Mouse (Mus musculus): Measurements from ENCODE around the gene Tnxb. TPM values are rescaled to one million over a fixed set of nuclear protein-coding genes. Genes with fewer than 3 reads are reported as not detected.

The Tnxb gene
- polyA plus RNA-seq, 1 experiment from 2014 or later, result 0.04 TPM

DNA sequence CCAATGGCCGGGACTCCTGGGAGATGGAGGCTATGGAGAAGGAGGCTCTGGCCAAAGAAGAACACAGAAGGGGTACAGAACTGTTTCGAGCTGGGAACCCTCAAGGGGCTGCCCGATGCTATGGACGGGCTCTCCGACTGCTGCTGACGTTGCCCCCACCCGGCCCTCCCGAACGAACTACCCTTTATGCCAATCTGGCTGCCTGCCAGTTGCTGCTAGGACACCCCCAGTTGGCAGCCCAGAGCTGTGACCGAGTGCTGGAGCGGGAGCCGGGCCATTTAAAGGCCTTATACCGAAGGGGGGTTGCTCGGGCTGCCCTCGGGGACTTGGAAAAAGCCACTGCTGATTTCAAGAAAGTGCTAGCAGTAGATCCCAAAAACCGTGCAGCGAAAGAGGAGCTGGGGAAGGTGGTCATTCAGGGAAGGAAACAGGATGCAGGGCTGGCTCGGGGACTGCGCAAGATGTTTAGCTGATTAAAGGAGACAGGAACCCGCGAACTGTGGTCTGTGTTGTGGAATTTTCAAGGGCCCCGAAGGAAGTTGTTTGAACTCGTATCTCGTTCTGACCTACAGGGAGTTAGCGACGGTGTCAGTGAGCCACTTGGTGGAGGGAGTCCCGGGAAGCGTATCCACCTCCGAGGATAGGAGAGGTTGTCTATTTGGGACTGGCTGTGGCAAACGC is 24.4 kb upstream of the Tnxb start:
- Histone ChIP-seq H3K4me3 (peak overlapping the region; percentile 74; the same call in 1 of the 2 replicates), H3K27ac (no peak overlapping the region), H3K9me3 (no peaks in the 10 kb centered on the region), H3K4me1 (peaks cover 33% of the 10 kb centered on the region), H3K27me3 (ENCODE audit: insufficient read depth, poor library complexity, severe bottlenecking) (no peaks in the 10 kb centered on the region), H3K36me3 (peaks cover 30% of the 10 kb centered on the region)
- no peak for DNase-seq (ENCODE audit: low spot score)
- 82% methylated on average over 30 of the region's 30 CpGs for WGBS

DNA sequence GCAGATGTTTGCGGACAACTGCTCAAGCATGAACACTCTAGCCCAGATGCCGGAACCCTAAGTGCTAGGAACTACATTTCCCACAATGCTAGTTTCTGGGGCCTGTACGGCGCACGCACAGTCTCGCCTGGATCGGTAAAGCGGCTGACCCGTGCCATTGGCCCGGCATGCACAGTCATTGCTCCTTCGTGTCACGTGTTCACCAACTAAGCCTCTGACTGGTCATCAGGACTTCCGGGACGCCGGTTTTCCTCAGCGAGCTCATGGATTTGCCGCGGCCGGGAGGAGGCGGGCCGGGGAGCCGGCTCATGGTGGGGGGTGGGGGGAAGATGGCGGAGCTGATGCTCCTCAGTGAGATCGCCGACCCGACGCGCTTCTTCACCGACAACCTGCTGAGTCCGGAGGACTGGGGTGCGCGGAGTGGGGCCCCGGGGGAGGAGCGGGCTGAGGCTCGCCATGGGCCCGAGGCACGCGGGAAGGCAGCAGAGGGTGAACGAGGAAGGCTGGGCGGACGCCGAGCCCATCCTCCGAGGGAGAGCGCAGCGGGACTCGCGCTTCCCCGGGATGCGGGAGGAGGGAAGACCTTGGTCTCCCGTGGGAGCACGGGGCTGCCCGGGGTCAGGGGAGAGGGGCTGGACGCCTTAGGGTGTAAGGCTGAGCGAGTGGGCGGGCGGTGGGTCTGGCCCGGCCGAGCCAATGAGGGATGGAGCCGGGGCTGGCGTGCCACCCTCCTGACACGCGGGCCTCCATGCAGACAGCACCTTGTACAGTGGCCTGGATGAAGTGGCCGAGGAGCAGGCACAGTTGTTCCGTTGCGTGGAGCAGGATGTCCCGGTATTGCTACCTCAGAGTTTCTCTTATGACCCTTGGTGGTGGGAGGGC is 23.2 kb upstream of the Tnxb start, which contains the start of gene Atf6b:
Gene Atf6b (plus strand): TSS at position 241 of the 882 bp plus-strand sequence.
- peaks cover 28% of the 10 kb centered on the region for H3K4me1 ChIP-seq
- 2% methylated on average over 59 of the region's 66 CpGs for WGBS
- peak within 1 kb of the TSS; percentile 92 for H3K27ac ChIP-seq
- no peaks in the 10 kb centered on the region for H3K27me3 ChIP-seq (ENCODE audit: insufficient read depth, poor library complexity, severe bottlenecking)
- H3K4me3 ChIP-seq, result peak within 1 kb of the TSS; percentile 99
- H3K9me3 ChIP-seq, result no peaks in the 10 kb centered on the region; the same call in 1 of the 2 replicates
- H3K36me3 ChIP-seq, result peaks cover 42% of the 10 kb centered on the region
- peak; percentile 99 for DNase-seq (ENCODE audit: low spot score)

DNA sequence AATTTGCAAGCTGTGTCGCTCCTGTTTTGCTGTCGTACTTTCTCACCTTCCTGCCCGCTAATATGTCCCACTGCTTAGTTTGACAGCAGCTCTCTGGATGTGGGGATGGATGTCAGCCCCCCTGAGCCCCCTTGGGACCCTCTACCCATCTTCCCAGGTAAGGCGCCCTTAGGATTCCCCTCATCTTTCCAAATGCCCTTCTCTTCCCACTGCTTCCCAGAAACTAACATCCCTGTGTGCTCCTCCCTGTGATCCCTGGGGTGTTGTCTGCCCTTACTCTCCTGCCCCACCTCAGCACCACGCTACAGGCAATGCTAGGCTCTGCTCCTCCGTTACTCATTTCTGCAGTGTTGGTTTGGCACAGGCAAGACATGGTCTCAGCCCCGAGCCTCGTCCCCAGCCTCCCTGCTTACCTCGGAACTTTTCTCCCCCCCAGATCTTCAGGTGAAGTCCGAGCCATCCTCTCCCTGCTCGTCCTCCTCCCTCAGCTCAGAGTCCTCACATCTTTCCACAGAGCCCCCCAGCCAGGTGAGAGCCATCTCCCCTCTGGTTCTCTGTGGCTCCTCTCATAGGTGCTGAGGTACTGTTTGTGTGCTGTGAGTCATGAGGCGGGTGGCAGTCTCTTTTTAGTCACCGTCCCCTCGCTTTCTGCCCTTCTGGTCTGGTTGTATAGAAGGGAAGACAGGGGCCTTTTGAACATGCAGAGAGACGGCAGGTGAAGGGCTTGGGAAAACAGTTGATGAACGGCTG is 22.0 kb upstream of the Tnxb start:
- Histone ChIP-seq H3K4me1 (peaks cover 28% of the 10 kb centered on the region), H3K4me3 (peak overlapping the region; percentile 99), H3K27me3 (ENCODE audit: insufficient read depth, poor library complexity, severe bottlenecking) (no peaks in the 10 kb centered on the region), H3K27ac (no peak overlapping the region), H3K9me3 (no peaks in the 10 kb centered on the region; the same call in 1 of the 2 replicates), H3K36me3 (peaks cover 54% of the 10 kb centered on the region)
- 83% methylated on average over 16 of the region's 16 CpGs for WGBS
- DNase-seq (ENCODE audit: low spot score), result no peak

DNA sequence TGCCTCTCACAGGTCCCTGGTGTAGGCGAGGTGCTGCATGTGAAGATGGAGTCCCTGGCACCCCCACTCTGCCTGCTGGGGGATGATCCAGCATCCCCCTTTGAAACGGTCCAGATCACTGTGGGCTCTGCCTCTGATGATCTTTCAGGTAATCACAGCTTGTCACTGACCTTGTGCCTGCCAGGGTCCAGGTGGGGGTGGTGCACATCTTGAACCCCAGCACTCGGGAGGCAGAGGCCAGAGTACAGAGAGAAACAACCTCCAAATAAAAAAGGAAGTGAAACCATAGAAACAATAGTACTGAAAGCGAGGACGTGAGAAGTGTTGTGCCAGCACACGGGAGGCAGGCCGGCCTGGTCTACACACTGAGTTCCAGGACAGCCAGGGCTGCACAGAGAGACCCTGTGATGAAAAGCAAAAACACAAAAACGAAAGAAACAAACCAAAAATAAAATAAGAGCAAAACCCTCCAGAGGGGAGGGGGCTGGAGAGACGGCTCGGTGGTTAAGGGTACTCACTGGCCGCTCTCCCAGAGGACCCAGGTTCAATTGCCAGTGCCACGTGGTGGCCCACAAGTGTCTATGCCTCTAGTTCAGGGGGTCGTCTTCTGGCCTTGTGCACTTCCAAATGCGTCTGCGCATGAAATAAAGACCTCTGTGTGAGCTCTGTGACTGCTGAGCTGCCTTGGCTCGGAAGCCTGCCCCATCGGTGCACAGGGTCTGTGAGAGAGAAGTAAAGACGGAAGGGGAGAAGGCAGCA is 21.1 kb upstream of the Tnxb start:
- H3K27me3 ChIP-seq (ENCODE audit: insufficient read depth, poor library complexity, severe bottlenecking), result no peaks in the 10 kb centered on the region
- WGBS, result 86% methylated on average over 18 of the region's 18 CpGs
- H3K36me3 ChIP-seq, result peaks cover 63% of the 10 kb centered on the region
- no peak overlapping the region for H3K27ac ChIP-seq
- no peaks in the 10 kb centered on the region; the same call in 1 of the 2 replicates for H3K9me3 ChIP-seq
- no peak for DNase-seq (ENCODE audit: low spot score)
- H3K4me3 ChIP-seq, result no peak overlapping the region
- H3K4me1 ChIP-seq, result peaks cover 29% of the 10 kb centered on the region

DNA sequence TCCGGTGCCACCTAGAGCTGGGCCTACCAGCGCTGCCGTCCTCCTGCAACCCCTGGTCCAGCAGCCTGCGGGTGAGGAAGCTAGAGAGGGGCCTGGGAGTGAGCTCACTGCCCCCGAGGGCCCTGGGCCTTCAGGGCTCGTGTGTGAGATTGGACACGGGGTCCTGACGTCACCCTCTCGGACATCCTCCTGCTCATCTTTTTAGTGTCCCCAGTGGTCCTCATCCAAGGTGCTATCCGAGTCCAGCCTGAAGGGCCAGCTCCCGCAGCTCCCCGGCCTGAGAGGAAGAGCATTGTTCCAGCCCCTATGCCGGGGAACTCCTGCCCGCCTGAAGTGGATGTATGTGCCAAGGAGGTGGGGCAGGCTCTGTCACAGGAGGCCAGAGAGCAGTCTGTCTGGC is 19.6 kb upstream of the Tnxb start:
- no peak overlapping the region for H3K4me3 ChIP-seq
- H3K27ac ChIP-seq, result no peak overlapping the region
- peaks cover 36% of the 10 kb centered on the region for H3K4me1 ChIP-seq
- 89% methylated on average over 14 of the region's 14 CpGs for WGBS
- no peaks in the 10 kb centered on the region for H3K27me3 ChIP-seq (ENCODE audit: insufficient read depth, poor library complexity, severe bottlenecking)
- H3K36me3 ChIP-seq, result peaks cover 66% of the 10 kb centered on the region
- H3K9me3 ChIP-seq, result no peaks in the 10 kb centered on the region; the same call in 1 of the 2 replicates
- no peak for DNase-seq (ENCODE audit: low spot score)

DNA sequence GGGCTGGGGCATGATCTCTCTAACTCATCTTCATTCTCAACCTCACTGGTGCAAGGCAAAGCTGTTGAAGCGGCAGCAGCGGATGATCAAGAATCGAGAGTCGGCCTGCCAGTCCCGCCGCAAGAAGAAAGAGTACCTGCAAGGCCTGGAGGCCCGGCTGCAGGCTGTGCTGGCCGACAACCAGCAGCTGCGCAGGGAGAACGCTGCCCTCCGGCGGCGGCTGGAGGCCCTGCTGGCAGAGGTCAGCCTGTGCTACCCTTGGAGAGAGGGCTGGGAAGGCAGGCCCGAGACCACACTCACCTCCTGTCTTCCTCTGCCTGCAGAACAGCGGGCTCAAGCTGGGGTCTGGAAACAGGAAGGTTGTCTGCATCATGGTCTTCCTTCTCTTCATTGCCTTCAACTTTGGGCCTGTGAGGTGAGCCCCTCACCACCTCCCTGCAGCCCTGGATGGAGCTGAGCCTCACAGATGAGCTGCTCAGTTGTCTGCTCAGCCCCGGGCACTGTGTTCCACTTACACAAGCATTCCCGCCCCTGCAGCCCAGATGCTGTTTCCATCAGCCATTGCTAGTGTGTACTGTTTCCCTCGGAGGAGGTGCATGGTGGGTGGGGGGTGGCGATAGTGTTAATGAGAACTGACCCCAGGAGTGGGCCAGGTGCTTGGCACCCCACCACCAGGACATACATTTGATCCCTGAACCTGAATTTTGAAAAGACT is 18.7 kb upstream of the Tnxb start:
- Histone ChIP-seq H3K9me3 (no peaks in the 10 kb centered on the region; the same call in 1 of the 2 replicates), H3K4me3 (no peak overlapping the region), H3K27me3 (ENCODE audit: insufficient read depth, poor library complexity, severe bottlenecking) (no peaks in the 10 kb centered on the region; the same call in 1 of the 2 replicates), H3K36me3 (peaks cover 62% of the 10 kb centered on the region), H3K27ac (no peak overlapping the region), H3K4me1 (peaks cover 37% of the 10 kb centered on the region)
- WGBS, result 54% methylated on average over 19 of the region's 19 CpGs
- no peak for DNase-seq (ENCODE audit: low spot score)

DNA sequence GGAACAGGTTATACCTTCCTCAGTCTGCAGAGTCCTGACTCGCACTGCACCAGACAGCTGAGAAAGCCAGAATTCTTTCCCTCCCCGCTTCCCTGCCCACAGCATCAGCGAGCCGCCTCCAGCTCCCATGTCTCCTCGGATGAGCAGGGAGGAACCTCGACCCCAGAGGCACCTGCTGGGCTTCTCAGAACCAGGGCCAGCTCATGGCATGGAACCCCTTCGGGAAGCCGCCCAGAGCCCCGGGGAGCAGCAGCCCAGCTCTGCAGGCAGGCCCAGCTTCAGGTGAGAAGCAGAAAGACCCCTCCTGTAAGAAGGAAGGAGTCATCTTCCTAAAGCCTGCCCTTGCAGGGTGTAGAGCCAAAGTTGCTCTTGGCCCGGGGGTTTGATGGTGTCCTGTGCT is 17.8 kb upstream of the Tnxb start:
- Histone ChIP-seq H3K27ac (no peak overlapping the region), H3K4me3 (no peak overlapping the region), H3K36me3 (peaks cover 62% of the 10 kb centered on the region), H3K27me3 (ENCODE audit: insufficient read depth, poor library complexity, severe bottlenecking) (no peaks in the 10 kb centered on the region; the same call in 1 of the 2 replicates), H3K4me1 (peaks cover 39% of the 10 kb centered on the region), H3K9me3 (no peaks in the 10 kb centered on the region; the same call in 1 of the 2 replicates)
- 87% methylated on average over 10 of the region's 10 CpGs for whole genome bisulfite sequencing
- DNase-seq (ENCODE audit: low spot score), result no peak

DNA sequence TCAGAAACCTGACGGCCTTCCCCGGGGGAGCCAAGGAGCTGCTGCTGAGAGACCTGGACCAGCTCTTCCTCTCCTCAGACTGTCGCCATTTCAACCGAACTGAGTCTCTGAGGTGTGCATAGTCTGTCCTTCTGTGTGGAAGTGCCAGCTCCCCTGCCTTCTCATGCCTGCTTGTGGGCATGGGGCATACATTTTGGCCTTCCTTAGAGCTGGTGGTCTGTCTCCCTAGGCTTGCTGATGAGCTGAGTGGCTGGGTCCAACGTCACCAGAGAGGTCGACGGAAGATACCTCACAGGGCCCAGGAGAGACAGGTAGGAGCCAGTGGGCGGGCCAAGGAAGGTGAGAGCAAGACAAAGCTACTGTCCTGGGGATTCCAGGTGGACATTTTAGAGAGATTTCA is 17.4 kb upstream of the Tnxb start:
- Histone ChIP-seq H3K36me3 (peaks cover 62% of the 10 kb centered on the region), H3K4me3 (no peak overlapping the region), H3K9me3 (no peaks in the 10 kb centered on the region; the same call in 1 of the 2 replicates), H3K27me3 (ENCODE audit: insufficient read depth, poor library complexity, severe bottlenecking) (no peaks in the 10 kb centered on the region; the same call in 1 of the 2 replicates), H3K27ac (no peak overlapping the region), H3K4me1 (peaks cover 34% of the 10 kb centered on the region)
- DNase-seq (ENCODE audit: low spot score), result no peak
- WGBS, result 86% methylated on average over 8 of the region's 8 CpGs

DNA sequence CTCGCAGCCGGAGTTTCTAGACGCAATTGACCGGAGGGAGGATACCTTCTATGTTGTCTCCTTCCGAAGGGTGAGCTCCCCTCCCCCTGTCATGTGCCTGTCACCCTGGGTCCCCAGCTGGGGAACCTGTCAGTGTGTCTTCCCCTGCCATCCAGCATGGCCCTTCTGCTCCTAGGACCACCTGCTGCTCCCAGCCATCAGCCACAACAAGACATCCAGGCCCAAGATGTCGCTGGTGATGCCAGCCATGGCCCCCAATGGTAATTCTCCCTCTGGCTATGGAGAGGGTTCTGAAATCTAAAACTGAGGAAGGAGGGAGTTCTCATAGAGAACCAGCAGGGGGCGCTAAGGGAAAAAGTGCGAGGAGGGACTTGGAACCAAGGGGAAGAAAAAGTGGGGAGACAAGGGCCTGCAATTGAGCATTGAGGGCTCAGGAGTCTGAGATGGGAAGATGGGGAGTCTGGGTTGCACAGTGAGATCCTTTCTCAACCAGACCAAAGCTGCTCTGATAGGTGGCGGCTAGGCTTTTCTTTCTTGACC is 16.5 kb upstream of the Tnxb start:
- 68% methylated on average over 9 of the region's 9 CpGs for WGBS
- Histone ChIP-seq H3K27ac (no peak overlapping the region), H3K9me3 (no peaks in the 10 kb centered on the region; the same call in 1 of the 2 replicates), H3K4me1 (peaks cover 28% of the 10 kb centered on the region), H3K4me3 (no peak overlapping the region), H3K27me3 (ENCODE audit: insufficient read depth, poor library complexity, severe bottlenecking) (peaks cover 4% of the 10 kb centered on the region; the same call in 1 of the 2 replicates), H3K36me3 (peaks cover 59% of the 10 kb centered on the region)
- DNase-seq (ENCODE audit: low spot score), result no peak

DNA sequence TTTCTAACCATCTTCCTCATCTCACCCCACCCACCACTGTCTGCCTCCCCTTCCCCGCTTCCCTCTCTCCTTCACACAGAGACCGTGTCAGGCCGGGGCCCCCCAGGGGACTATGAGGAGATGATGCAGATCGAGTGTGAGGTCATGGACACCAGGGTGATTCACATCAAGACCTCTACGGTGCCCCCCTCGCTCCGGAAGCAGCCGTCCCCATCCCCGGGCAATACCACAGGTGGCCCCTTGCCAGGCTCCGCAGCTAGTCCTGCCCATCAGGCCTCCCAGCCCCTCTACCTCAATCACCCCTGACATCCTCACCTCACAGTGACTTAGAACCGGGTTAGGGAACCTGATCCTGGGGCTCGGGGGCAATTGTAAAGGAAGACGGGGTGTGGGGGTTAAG is 15.9 kb upstream of the Tnxb start:
- H3K4me3 ChIP-seq, result no peak overlapping the region
- WGBS, result 95% methylated on average over 13 of the region's 13 CpGs
- H3K4me1 ChIP-seq, result peaks cover 31% of the 10 kb centered on the region
- no peak overlapping the region for H3K27ac ChIP-seq
- H3K27me3 ChIP-seq (ENCODE audit: insufficient read depth, poor library complexity, severe bottlenecking), result peaks cover 10% of the 10 kb centered on the region
- H3K36me3 ChIP-seq, result peaks cover 54% of the 10 kb centered on the region
- H3K9me3 ChIP-seq, result no peaks in the 10 kb centered on the region; the same call in 1 of the 2 replicates
- DNase-seq (ENCODE audit: low spot score), result no peak

DNA sequence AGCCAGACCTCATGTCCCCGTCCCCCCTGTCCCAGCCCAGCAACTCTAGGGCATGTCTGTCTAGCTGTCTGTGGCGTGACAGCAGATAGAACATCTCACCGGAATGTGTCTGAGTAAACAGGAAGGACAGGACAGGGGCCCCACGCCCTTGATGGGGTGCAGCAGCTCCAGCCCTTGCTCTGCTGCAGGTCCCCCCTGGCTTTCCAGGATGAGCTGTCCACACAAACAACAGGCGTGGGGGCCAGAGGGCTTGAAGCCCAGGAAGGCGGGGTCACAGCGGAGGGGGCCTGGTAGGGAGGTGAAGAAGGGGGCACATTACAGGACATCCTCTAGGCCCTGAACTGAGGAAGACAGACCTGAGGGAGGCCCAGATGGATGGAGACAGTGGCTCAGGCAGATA is 15.2 kb upstream of the Tnxb start:
- Histone ChIP-seq H3K4me3 (no peak overlapping the region), H3K9me3 (no peaks in the 10 kb centered on the region; the same call in 1 of the 2 replicates), H3K27me3 (ENCODE audit: insufficient read depth, poor library complexity, severe bottlenecking) (peaks cover 18% of the 10 kb centered on the region), H3K36me3 (peaks cover 46% of the 10 kb centered on the region), H3K4me1 (peaks cover 37% of the 10 kb centered on the region), H3K27ac (0 out of 2 replicates have a peak overlapping the region, but pooled peaks have one; percentile 0)
- WGBS, result 73% methylated on average over 7 of the region's 7 CpGs
- DNase-seq (ENCODE audit: low spot score), result no peak

All from heart, embryonic 10.5 days (tissue).